Mouse (Mus musculus) forebrain, embryonic 16.5 days (tissue): Measurements from ENCODE around the gene Brca1. TPM values are rescaled to one million over a fixed set of nuclear protein-coding genes. Genes with fewer than 3 reads are reported as not detected.
"Not testable (repeated sequence)": the region's sequence is repeated elsewhere in the genome, so short reads cannot be mapped to it uniquely, and the experiment has no call there.

ENCODE experiments used
- ATAC-seq: fragments of 200-750 bp; cut with Nextera tagmentation; 2 replicates; pipeline ENCODE4 v1.8.0; 2017; ENCODE audit warnings: mild to moderate bottlenecking, moderate library complexity
- H3K27ac ChIP-seq: fragments of 300-500 bp; sonication (generic); 2 replicates; pipeline ENCODE4 v1.5.1; 2014; ENCODE audit warnings: low read length, control low read depth
- H3K27me3 ChIP-seq: fragments of 300-500 bp; sonication (generic); replicated peaks from 2 replicates; pipeline ENCODE4 v1.6.1; 2014; ENCODE audit warnings: low read length; ENCODE audit not compliant: control insufficient read depth, insufficient read depth
- H3K36me3 ChIP-seq: fragments of 300-500 bp; sonication (generic); 2 replicates; pipeline ENCODE4 v1.6.1; 2014; ENCODE audit not compliant: control insufficient read depth, insufficient read depth
- H3K4me1 ChIP-seq: fragments of 300-500 bp; sonication (generic); replicated peaks from 2 replicates; pipeline ENCODE4 v1.6.1; 2014; ENCODE audit warnings: low read length; ENCODE audit not compliant: control insufficient read depth, insufficient read depth
- H3K4me2 ChIP-seq: fragments of 300-500 bp; sonication (generic); 2 replicates; pipeline ENCODE4 v1.6.1; 2014; ENCODE audit warnings: mild to moderate bottlenecking, low read length, control low read depth
- H3K4me3 ChIP-seq: fragments of 300-500 bp; sonication (generic); replicated peaks from 2 replicates; pipeline ENCODE4 v1.5.1; 2014; ENCODE audit warnings: mild to moderate bottlenecking, low read length, control low read depth
- H3K9ac ChIP-seq: fragments of 300-500 bp; sonication (generic); replicated peaks from 2 replicates; pipeline ENCODE4 v1.6.1; 2014; ENCODE audit warnings: low read depth, low read length, control low read depth
- H3K9me3 ChIP-seq: fragments of 300-500 bp; sonication (generic); 2 replicates; pipeline ENCODE4 v1.6.1; 2016; ENCODE audit warnings: low read length; ENCODE audit not compliant: control insufficient read depth
- WGBS: fragments of 180-500 bp; shearing (Covaris S2); extraction: QIAGEN DNeasy Blood & Tissue Kit; methylation state at CpG from one replicate; pipeline ENCODE4 v1.1.7; 2014; 5-methylcytosine and 5-hydroxymethylcytosine counted together
- polyA plus RNA-seq: library from polyadenylated mRNA; unstranded; fragments of >200 nt; fragmentation: Nextera tagmentation; extraction: Ambion mirVana; gene quantifications from 2 replicates; pipeline ENCODE4 v1.2.1, GENCODE M21; 2015

The Brca1 gene
- 5.4 and 6.8 TPM in 2 replicates for polyA plus RNA-seq

DNA sequence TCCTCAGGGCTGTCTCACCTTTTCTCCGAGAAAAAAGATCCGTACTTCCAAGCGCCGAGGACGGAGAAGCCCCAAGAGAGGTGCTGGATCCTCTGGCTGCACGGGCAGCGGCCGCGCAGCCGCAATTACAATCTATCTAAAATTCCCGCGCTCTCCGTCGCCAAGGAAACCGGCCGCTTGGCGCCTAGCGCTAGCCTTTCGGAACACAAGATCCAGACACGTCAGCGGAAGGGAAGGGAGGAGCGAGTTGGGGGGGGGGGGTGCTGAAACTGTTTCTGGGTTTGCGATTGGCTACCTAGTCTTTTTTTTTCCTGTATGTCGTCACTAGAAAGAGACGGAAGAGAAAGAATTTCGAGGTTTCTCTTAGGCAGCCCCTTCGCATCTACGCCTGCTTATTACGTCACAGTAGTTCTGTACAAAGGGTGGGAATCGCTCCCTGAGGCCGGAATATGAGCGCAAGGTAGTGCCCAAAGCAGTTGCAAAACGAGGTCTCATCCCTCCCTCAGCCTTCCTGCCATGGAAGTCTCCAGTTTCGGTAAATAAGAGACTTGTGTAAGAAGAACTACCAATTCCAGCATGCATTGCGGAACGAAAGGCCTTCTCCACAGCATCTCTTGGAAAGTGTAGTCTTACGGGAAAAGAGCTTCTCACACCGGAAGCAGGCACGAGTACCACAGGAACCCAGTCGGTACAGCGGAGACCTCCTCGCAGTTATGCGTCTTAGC lies at the start of gene Brca1, which contains the start of gene Nbr1:
Brca1 (minus strand) TSS at position 205 of the 725 bp plus-strand sequence.
Nbr1 (plus strand) TSS at position 399 of the 725 bp plus-strand sequence.
- peak within 1 kb of the TSS; percentile 79 for H3K4me2 ChIP-seq
- H3K4me1 ChIP-seq: peaks cover 38% of the 10 kb centered on the region
- no peaks in the 10 kb centered on the region for H3K27me3 ChIP-seq
- peak; percentile 79 for ATAC-seq
- peak within 1 kb of the TSS; percentile 68 for H3K4me3 ChIP-seq
- H3K9me3 ChIP-seq: no peaks in the 10 kb centered on the region
- no peaks in the 10 kb centered on the region for H3K36me3 ChIP-seq
- H3K9ac ChIP-seq: peak within 1 kb of the TSS; percentile 74
- H3K27ac ChIP-seq: peak within 1 kb of the TSS; percentile 98
- under 1% methylated on average over 43 of the region's 43 CpGs for WGBS

DNA sequence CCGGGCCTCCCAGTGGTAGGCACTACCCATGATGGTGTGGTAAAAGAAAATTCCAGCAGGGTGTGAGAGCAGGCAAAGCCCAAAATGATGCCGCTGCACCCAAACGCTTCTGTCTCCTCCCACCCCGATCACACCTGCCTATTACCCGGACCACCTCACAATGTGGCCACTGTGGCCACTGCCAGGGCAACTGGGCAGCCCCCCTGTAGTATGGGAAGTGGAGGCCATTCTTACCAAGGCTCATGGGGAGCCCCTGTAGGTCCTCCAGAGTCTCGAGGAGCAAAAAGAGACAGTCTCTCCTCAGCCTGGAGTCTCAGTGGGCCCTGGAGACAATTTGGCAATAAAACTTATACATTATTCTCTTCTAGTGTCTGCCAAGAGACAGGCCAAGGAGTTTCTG lies 47.4 kb upstream of the Brca1 start, which contains the start of gene Gm11634:
Gm11634 (minus strand) TSS at position 101 of the 400 bp plus-strand sequence.
- no peak within 1 kb of the TSS for H3K27ac ChIP-seq
- no peak within 1 kb of the TSS for H3K4me3 ChIP-seq
- no peaks in the 10 kb centered on the region for H3K36me3 ChIP-seq
- H3K27me3 ChIP-seq: no peaks in the 10 kb centered on the region
- no peak within 1 kb of the TSS for H3K9ac ChIP-seq
- 71% methylated on average over 6 of the region's 6 CpGs for WGBS
- H3K4me1 ChIP-seq: peaks cover 2% of the 10 kb centered on the region; the same call in 1 of the 2 replicates
- ATAC-seq: no peak
- no peaks in the 10 kb centered on the region for H3K9me3 ChIP-seq
- H3K4me2 ChIP-seq: no peak within 1 kb of the TSS

DNA sequence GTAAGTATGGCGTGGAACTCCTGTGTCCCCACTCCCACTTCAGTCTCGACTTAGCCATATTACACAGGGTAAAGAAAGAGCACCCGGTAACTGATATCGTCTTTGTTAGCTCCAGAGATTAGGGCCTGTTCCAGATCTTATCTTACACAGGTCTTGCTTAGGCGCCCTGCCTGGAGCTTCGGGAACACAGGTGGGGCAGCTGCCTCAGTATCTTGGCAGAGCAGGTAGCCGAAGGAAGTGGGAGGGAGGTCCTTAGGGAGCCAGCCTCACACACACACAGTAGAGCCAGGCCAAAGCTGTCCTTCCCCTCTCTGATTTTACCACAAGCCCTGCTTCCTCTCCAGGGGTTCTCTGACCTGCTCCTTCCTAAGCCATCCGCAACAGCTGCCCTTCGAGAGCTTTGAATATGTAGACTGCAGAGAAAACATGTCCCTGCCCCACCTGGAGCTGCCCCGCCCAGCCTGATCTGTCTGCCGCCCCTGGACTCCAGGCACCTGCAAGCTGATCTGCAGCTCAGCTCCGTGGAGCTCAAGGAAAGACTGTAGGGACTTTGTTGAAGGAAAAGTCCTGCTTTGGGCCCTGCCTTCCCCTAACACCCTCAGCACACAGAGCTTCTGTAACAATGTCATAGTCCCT lies 38.4 kb upstream of the Brca1 start:
- Histone ChIP-seq H3K9ac (no peak overlapping the region), H3K4me2 (no peak overlapping the region), H3K4me3 (no peak overlapping the region), H3K36me3 (no peaks in the 10 kb centered on the region), H3K27ac (no peak overlapping the region), H3K4me1 (no peaks in the 10 kb centered on the region), H3K27me3 (no peaks in the 10 kb centered on the region), H3K9me3 (no peaks in the 10 kb centered on the region)
- ATAC-seq: no peak
- 87% methylated on average over 12 of the region's 12 CpGs for WGBS

DNA sequence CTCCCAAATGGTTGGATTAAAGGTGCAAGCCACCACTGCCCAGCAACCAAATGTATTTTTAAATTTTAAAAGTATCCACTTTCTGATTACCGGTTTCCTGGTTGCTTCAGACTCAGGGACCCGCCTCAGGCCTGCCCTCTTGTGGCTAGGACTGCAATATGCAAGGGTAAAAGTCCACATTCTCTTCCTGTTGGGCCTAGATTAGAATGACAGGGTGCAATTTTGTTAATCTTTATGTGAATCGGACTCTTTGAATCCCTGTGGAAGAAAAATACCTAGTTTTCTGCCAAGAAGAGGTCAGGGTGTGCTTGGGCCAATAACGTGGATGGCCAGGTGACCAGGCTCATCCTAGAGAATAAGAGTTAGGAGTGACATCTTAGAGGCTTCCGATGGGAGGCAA lies 37.7 kb upstream of the Brca1 start:
- Histone ChIP-seq H3K27ac (no peak overlapping the region), H3K4me2 (no peak overlapping the region), H3K36me3 (no peaks in the 10 kb centered on the region), H3K4me1 (no peaks in the 10 kb centered on the region), H3K4me3 (no peak overlapping the region), H3K9ac (no peak overlapping the region), H3K27me3 (no peaks in the 10 kb centered on the region), H3K9me3 (no peaks in the 10 kb centered on the region)
- ATAC-seq: no peak
- WGBS: 28% methylated on average over 5 of the region's 5 CpGs

DNA sequence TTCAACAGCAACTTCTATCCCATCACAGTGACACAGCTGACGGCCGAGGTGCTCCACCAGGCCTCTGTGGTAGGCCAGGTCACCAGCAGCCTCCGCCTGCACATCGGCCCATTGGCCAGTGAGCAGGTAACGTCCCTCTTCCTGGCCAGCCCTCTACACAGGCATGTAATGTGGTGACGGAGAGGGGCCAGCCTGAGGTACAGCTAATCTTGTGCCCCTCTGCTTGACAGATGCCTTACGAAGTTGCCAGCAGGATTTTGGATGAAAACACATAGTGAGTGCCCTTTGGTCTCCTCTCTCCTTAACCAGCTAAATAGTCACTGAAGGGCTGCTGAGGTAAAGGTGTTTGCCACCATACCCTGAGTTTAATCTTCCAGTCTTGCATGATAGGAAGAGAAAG lies 37.1 kb upstream of the Brca1 start:
- no peak for ATAC-seq
- Histone ChIP-seq H3K27ac (no peak overlapping the region), H3K36me3 (no peaks in the 10 kb centered on the region), H3K4me2 (no peak overlapping the region), H3K9ac (no peak overlapping the region), H3K27me3 (no peaks in the 10 kb centered on the region), H3K4me1 (no peaks in the 10 kb centered on the region), H3K4me3 (no peak overlapping the region), H3K9me3 (no peaks in the 10 kb centered on the region)
- 91% methylated on average over 7 of the region's 7 CpGs for WGBS

DNA sequence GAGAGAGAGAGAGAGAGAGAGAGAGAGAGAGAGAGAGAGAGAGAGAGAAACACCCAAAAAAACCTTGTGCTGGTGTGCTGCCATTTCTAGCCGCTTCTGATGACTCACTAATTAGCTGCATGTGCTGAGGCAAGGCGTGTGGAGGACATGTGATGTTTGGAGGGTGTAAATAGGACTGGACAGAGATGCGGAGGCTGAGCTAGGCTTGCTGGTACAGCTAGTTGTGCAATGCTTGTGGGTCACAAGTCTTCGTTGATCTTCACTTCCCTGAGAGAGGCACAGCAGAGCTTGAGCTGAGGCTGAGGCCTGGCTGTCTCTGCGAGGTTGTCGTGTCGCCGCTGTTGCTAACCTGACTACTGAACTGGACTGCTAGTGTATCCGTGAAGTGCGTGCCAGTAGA lies 35.9 kb upstream of the Brca1 start:
- Histone ChIP-seq H3K4me1 (no peaks in the 10 kb centered on the region), H3K9me3 (no peaks in the 10 kb centered on the region), H3K27ac (no peak overlapping the region), H3K4me2 (no peak overlapping the region), H3K9ac (no peak overlapping the region), H3K4me3 (no peak overlapping the region), H3K36me3 (no peaks in the 10 kb centered on the region), H3K27me3 (no peaks in the 10 kb centered on the region)
- no peak for ATAC-seq
- WGBS: 91% methylated on average over 10 of the region's 10 CpGs

DNA sequence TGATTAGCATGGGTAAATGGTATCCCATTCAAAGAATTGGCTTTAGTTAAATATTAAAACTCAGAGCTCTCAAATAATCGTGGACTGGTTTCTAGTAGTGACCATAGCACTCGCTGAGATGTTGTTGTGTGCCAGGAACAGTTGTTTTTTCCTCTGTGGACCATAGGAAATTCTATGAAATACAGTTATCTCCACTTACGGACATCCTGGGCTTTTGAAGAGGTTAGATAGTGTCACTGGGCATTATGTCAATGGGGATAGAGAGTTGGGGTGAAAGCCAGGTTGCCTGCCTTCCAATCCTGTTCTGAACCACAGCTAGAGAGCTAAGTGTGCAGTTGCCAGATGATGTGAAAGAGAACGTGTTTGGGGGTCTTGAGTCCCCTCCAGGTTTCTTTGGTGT lies 34.0 kb upstream of the Brca1 start:
- no peak overlapping the region for H3K9ac ChIP-seq
- no peaks in the 10 kb centered on the region for H3K36me3 ChIP-seq
- H3K27me3 ChIP-seq: no peaks in the 10 kb centered on the region
- H3K27ac ChIP-seq: no peak overlapping the region
- ATAC-seq: no peak
- no peak overlapping the region for H3K4me2 ChIP-seq
- 79% methylated on average over 4 of the region's 4 CpGs for WGBS
- peaks cover 5% of the 10 kb centered on the region; the same call in 1 of the 2 replicates for H3K4me1 ChIP-seq
- H3K4me3 ChIP-seq: no peak overlapping the region
- no peaks in the 10 kb centered on the region for H3K9me3 ChIP-seq

DNA sequence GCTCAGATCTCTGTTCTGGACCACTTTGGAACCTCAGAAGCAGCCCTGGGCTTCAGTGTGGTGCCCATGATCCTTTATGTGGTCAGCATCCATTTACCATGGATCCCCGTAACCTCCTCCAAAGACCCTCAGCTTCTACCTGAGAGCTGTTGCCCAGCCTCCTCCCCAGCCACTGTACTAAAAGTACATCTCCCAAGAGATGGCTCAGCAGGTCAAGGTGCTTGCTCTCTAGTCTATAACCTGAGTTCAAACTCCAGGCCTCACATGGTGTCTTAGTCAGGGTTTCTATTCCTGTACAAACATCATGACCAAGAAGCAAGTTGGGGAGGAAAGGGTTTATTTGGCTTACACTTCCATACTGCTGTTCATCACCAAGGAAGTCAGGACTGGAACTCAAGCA lies 33.3 kb upstream of the Brca1 start:
- not testable (repeated sequence) for H3K9ac ChIP-seq, ATAC-seq, H3K4me1 ChIP-seq, H3K36me3 ChIP-seq, H3K27me3 ChIP-seq, H3K4me2 ChIP-seq, H3K9me3 ChIP-seq, H3K27ac ChIP-seq, H3K4me3 ChIP-seq
- WGBS: 100% methylated on average over 1 of the region's 1 CpGs

DNA sequence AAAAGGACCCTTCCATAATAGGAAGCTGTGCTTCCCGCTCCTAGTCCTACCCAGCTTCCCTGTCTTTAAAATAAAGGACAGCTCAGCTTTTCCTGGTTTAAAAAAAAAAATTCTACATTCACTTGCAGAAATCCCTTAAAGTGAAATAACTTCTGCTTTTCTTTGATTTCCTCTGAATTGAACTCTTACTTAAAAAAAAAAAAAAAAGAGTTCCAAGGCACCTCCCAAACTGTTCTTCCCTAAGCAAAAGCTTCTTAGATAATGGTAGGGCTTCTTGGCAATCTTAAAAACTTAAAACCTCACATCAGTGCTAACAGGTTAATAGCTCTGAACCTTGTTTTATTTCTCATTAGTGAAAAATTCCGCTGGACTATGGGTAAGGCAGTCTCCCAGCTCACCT lies 31.4 kb upstream of the Brca1 start:
- Histone ChIP-seq H3K4me3 (no peak overlapping the region), H3K4me1 (peaks cover 5% of the 10 kb centered on the region; the same call in 1 of the 2 replicates), H3K27ac (no peak overlapping the region), H3K27me3 (no peaks in the 10 kb centered on the region), H3K36me3 (peaks cover 8% of the 10 kb centered on the region), H3K9me3 (no peaks in the 10 kb centered on the region), H3K9ac (no peak overlapping the region), H3K4me2 (no peak overlapping the region)
- WGBS: 80% methylated on average over 2 of the region's 2 CpGs
- ATAC-seq: no peak
